20 mouse cellular contexts compared by ENCODE assay signal in the genomic region with DNA sequence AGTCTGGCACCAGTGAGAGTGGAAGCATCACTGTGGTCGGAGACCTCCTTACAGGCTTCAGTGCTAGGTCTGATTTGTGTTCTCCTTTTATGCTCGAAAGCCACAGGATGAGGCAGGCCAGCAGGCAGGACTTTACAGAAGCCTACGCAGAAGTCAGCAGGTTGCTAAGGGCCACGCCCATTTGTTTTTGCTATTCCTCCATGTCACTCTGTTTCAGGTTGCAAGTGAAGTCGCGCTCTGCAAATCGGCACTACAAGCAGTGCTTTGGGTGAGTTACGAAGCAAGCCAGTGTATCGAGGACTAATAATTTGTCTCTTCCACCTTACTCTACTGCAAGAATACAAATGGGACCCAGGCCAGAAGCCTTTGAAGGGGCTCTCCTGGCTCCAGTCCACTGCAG. TPM values are rescaled to one million over a fixed set of nuclear protein-coding genes. Genes with fewer than 3 reads are reported as not detected.
DNase-seq lines count a peak whose midpoint lies in the region.
"Had no signal": no experiment of that assay in that cellular context is flagged by ENCODE, and none has a peak within 500 bp of the region (broad histone marks: within the 10 kb centered on the region; RNA-seq: fewer than 3 reads in every experiment).

No protein-coding gene starts in this region.

- no peak overlapping the region for H3K27ac ChIP-seq in heart, embryonic 10.5 days
- H3K27ac ChIP-seq: forebrain, embryonic 10.5 days; heart, adult 2 months; hindbrain, embryonic 12.5 days; hindbrain, embryonic 15.5 days; intestine, embryonic 15.5 days had no signal

- no peaks in the 10 kb centered on the region for H3K9me3 ChIP-seq in heart, embryonic 10.5 days
- H3K9me3 ChIP-seq: forebrain, embryonic 10.5 days; hindbrain, embryonic 12.5 days; hindbrain, embryonic 15.5 days; intestine, embryonic 15.5 days had no signal

- DNase-seq in cerebellum, adult 11 months = peak; percentile 5
- no peak for DNase-seq in cerebellum, postnatal 36 days
- peak; percentile 58 for DNase-seq in heart, embryonic 10.5 days (ENCODE audit: low spot score)
- DNase-seq in heart, adult 18-20 months = no peak
- peak; percentile 38 for DNase-seq in lung, postnatal 36 days
- no peak for DNase-seq in lung, postnatal 10 days
- DNase-seq: adrenal gland, adult 8-10 months; adrenal gland, postnatal 25 days; cerebellum, adult 8-10 months; cerebellum, postnatal 10 days; gastrocnemius, postnatal 25 days; heart, adult 2 months; kidney, adult 11 months had no signal

- no peak overlapping the region for H3K4me3 ChIP-seq in heart, embryonic 10.5 days
- H3K4me3 ChIP-seq: forebrain, embryonic 10.5 days; heart, adult 2 months; hindbrain, embryonic 12.5 days; hindbrain, embryonic 15.5 days; intestine, embryonic 15.5 days had no signal

- WGBS in heart, embryonic 10.5 days = 83% methylated on average over 9 of the region's 9 CpGs

- no peaks in the 10 kb centered on the region for H3K4me1 ChIP-seq in heart, embryonic 10.5 days
- H3K4me1 ChIP-seq: hindbrain, embryonic 12.5 days; hindbrain, embryonic 15.5 days; intestine, embryonic 15.5 days had no signal

- H3K36me3 ChIP-seq in heart, embryonic 10.5 days = no peaks in the 10 kb centered on the region
- H3K36me3 ChIP-seq: forebrain, embryonic 10.5 days; hindbrain, embryonic 12.5 days; hindbrain, embryonic 15.5 days; intestine, embryonic 15.5 days had no signal

- H3K27me3 ChIP-seq in heart, embryonic 10.5 days (ENCODE audit: insufficient read depth, poor library complexity, severe bottlenecking) = no peaks in the 10 kb centered on the region
- H3K27me3 ChIP-seq: hindbrain, embryonic 12.5 days; hindbrain, embryonic 15.5 days; intestine, embryonic 15.5 days had no signal

RNA-seq across cellular contexts. Expression of a gene that starts 6.8 kb away (rescaled TPM):
- 65.0 and 74.3 TPM in 2 replicates for polyA plus RNA-seq in heart, embryonic 10.5 days (2016; fragmentation: Nextera tagmentation; extraction: Ambion mirVana)
- total RNA-seq in heart, adult 18-20 months (2021) = 10 to 100 TPM; 17.5 to 30.0 TPM

RNA-seq across cellular contexts. Expression of a gene that starts 7.0 kb away (rescaled TPM):
- 0.21 and 1.1 TPM in 2 replicates for polyA plus RNA-seq in heart, embryonic 10.5 days (2016; fragmentation: Nextera tagmentation; extraction: Ambion mirVana)
- not detected for total RNA-seq in heart, adult 18-20 months (2021)
- total RNA-seq: gastrocnemius, postnatal 25 days; heart, adult 2 months; heart, postnatal 25 days had no signal
- polyA plus RNA-seq: heart, postnatal 0 days had no signal

RNA-seq across cellular contexts. Expression of a gene that starts 33.5 kb away (rescaled TPM):
- polyA plus RNA-seq in heart, embryonic 10.5 days (2016; fragmentation: Nextera tagmentation; extraction: Ambion mirVana) = 32.5 and 43.7 TPM in 2 replicates
- total RNA-seq in heart, adult 18-20 months (2021) = 100 to 1,000 TPM; 393 to 402 TPM
- total RNA-seq: hematopoietic stem cell, adult 5-6 weeks had no signal

RNA-seq across cellular contexts. Expression of a gene that starts 41.1 kb away (rescaled TPM):
- polyA plus RNA-seq in heart, embryonic 10.5 days (2016; fragmentation: Nextera tagmentation; extraction: Ambion mirVana) = 13.0 and 19.2 TPM in 2 replicates
- 100 to 1,000 TPM; 203 to 216 TPM for total RNA-seq in heart, adult 18-20 months (2021)

Comparison
In these comparisons a context has a peak if more than half of its experiments do, and no peak if none do; other contexts are left out.
1. DNase-seq: peak in cerebellum, adult 11 months (single experiment), heart, embryonic 10.5 days (single experiment) and lung, postnatal 36 days (single experiment); none in cerebellum, postnatal 36 days (0 of 2), heart, adult 18-20 months (0 of 2) and lung, postnatal 10 days (single experiment).